22 mouse cellular contexts compared by ENCODE assay signal in genomic region chr3:152364181-152364580, GRCm38 (mm10). TPM values are rescaled to one million over a fixed set of nuclear protein-coding genes. Genes with fewer than 3 reads are reported as not detected.
A peak's percentile ranks its signal among the peaks of the same experiment; 100 is the strongest.
DNase-seq lines count a peak whose midpoint lies in the region; ATAC-seq and TF ChIP-seq lines count a peak whose summit lies in the region.
"Had no signal": no experiment of that assay in that cellular context is flagged by ENCODE, and none has a peak within 500 bp of the region (broad histone marks: within the 10 kb centered on the region; RNA-seq: fewer than 3 reads in every experiment).

No protein-coding gene starts in this region.

- H3K9me3 ChIP-seq in liver, embryonic 11.5 days (ENCODE audit: control insufficient read depth, low read length), result no peaks in the 10 kb centered on the region
- no peaks in the 10 kb centered on the region for H3K9me3 ChIP-seq in liver, embryonic 16.5 days (replicated peaks; ENCODE audit: control insufficient read depth, low read length)
- H3K9me3 ChIP-seq in liver, postnatal 0 days (ENCODE audit: low read length), result no peaks in the 10 kb centered on the region
- no peaks in the 10 kb centered on the region for H3K9me3 ChIP-seq in liver, embryonic 12.5 days (replicated peaks)
- H3K9me3 ChIP-seq in stomach, embryonic 15.5 days, result no peaks in the 10 kb centered on the region
- H3K9me3 ChIP-seq in stomach, postnatal 0 days (ENCODE audit: control insufficient read depth, low read length), result no peaks in the 10 kb centered on the region
- H3K9me3 ChIP-seq: G1E had no signal

- TF ChIP-seq EP300 in liver, postnatal 0 days (IDR thresholded peaks at IDR 0.05; ENCODE audit: low read depth), result no peak
- no peak for TF ChIP-seq EP300 in stomach, postnatal 0 days (optimal IDR thresholded peaks at IDR 0.05)

- H3K9ac ChIP-seq in liver, adult 2 months (ENCODE audit: low read depth, low read length), result no peak overlapping the region
- H3K9ac ChIP-seq in liver, embryonic 11.5 days (ENCODE audit: low read depth, low read length), result no peak overlapping the region
- no peak overlapping the region for H3K9ac ChIP-seq in liver, embryonic 16.5 days (ENCODE audit: low read depth, low read length)
- H3K9ac ChIP-seq in liver, postnatal 0 days (replicated peaks), result no peak overlapping the region
- H3K9ac ChIP-seq in liver, embryonic 12.5 days, result no peak overlapping the region
- no peak overlapping the region for H3K9ac ChIP-seq in stomach, embryonic 15.5 days
- no peak overlapping the region for H3K9ac ChIP-seq in stomach, postnatal 0 days (ENCODE audit: low read length)

- 36% methylated on average over 2 of the region's 2 CpGs for WGBS in liver, adult 2 months
- WGBS in liver, embryonic 11.5 days, result 86% methylated on average over 2 of the region's 2 CpGs
- WGBS in liver, embryonic 16.5 days (ENCODE audit: insufficient replicate concordance), result 76% methylated on average over 2 of the region's 2 CpGs
- WGBS in liver, postnatal 0 days (ENCODE audit: insufficient replicate concordance), result 75% methylated on average over 2 of the region's 2 CpGs
- WGBS in liver, embryonic 12.5 days (ENCODE audit: insufficient replicate concordance), result 84% methylated on average over 2 of the region's 2 CpGs
- WGBS in stomach, embryonic 15.5 days, result 87% methylated on average over 2 of the region's 2 CpGs
- 83% methylated on average over 2 of the region's 2 CpGs for WGBS in stomach, postnatal 0 days

- no peak for TF ChIP-seq POLR2A in liver, adult 2 months (IDR thresholded peaks at IDR 0.05; ENCODE audit: extremely low read depth, insufficient read depth, low read length)

- no peak overlapping the region for H3K27ac ChIP-seq in liver, adult 2 months (replicated peaks; ENCODE audit: insufficient read depth, low read depth, low read length)
- no peak overlapping the region for H3K27ac ChIP-seq in liver, embryonic 11.5 days (ENCODE audit: low read depth, low read length)
- no peak overlapping the region for H3K27ac ChIP-seq in liver, embryonic 16.5 days (ENCODE audit: low read length)
- 0 out of 2 replicates have a peak overlapping the region, but pooled peaks have one; percentile 29 for H3K27ac ChIP-seq in liver, postnatal 0 days (ENCODE audit: low read depth)
- no peak overlapping the region for H3K27ac ChIP-seq in liver, embryonic 12.5 days
- H3K27ac ChIP-seq in stomach, embryonic 15.5 days, result no peak overlapping the region
- H3K27ac ChIP-seq in stomach, postnatal 0 days (replicated peaks), result no peak overlapping the region

- H3K4me2 ChIP-seq in liver, embryonic 11.5 days, result no peak overlapping the region
- H3K4me2 ChIP-seq in liver, embryonic 16.5 days (ENCODE audit: low read depth, low read length), result no peak overlapping the region
- H3K4me2 ChIP-seq in liver, postnatal 0 days (ENCODE audit: low read depth, low read length), result no peak overlapping the region
- H3K4me2 ChIP-seq in liver, embryonic 12.5 days, result no peak overlapping the region
- H3K4me2 ChIP-seq in stomach, embryonic 15.5 days, result no peak overlapping the region
- no peak overlapping the region for H3K4me2 ChIP-seq in stomach, postnatal 0 days (replicated peaks; ENCODE audit: low read depth)

- ATAC-seq in liver, embryonic 11.5 days (replicated peaks; ENCODE audit: low FRiP score), result no peak
- peak; percentile 38; the same call in 1 of the 2 replicates for ATAC-seq in liver, embryonic 16.5 days (ENCODE audit: low read depth)
- ATAC-seq in liver, postnatal 0 days, result peak; percentile 80
- ATAC-seq in liver, embryonic 12.5 days, result no peak
- peak; percentile 47; the same call in 1 of the 2 replicates for ATAC-seq in stomach, embryonic 15.5 days (ENCODE audit: insufficient read depth, low FRiP score, low read depth)
- ATAC-seq in stomach, postnatal 0 days (ENCODE audit: low FRiP score, low TSS enrichment), result no peak
- ATAC-seq: activated CD4-positive, CD25-positive, alpha-beta regulatory T cell, adult 4 months; CD4-positive, CD25-positive, alpha-beta regulatory T cell, adult 4 months; Patski had no signal

- no peak for TF ChIP-seq CTCF in liver, adult 2 months (IDR thresholded peaks at IDR 0.05; ENCODE audit: low read depth, low read length)
- TF ChIP-seq CTCF in liver, postnatal 0 days (IDR thresholded peaks at IDR 0.05; ENCODE audit: low read depth), result no peak
- TF ChIP-seq CTCF in stomach, postnatal 0 days (IDR thresholded peaks at IDR 0.05; ENCODE audit: low read depth), result no peak

- no peaks in the 10 kb centered on the region for H3K27me3 ChIP-seq in liver, adult 2 months (ENCODE audit: control insufficient read depth, insufficient read depth, low read length)
- H3K27me3 ChIP-seq in liver, embryonic 11.5 days (replicated peaks; ENCODE audit: control insufficient read depth, insufficient read depth, low read length), result no peaks in the 10 kb centered on the region
- H3K27me3 ChIP-seq in liver, embryonic 16.5 days (ENCODE audit: control insufficient read depth, insufficient read depth, low read depth, low read length), result no peaks in the 10 kb centered on the region
- H3K27me3 ChIP-seq in liver, postnatal 0 days (ENCODE audit: insufficient read depth, low read length), result no peaks in the 10 kb centered on the region
- H3K27me3 ChIP-seq in liver, embryonic 12.5 days (replicated peaks), result no peaks in the 10 kb centered on the region
- no peaks in the 10 kb centered on the region for H3K27me3 ChIP-seq in stomach, embryonic 15.5 days (replicated peaks)
- H3K27me3 ChIP-seq in stomach, postnatal 0 days (ENCODE audit: control insufficient read depth, insufficient read depth, low read length), result no peaks in the 10 kb centered on the region
- H3K27me3 ChIP-seq: CH12.LX, Patski had no signal

- H3K4me3 ChIP-seq in liver, adult 2 months (ENCODE audit: insufficient read depth, low read depth, low read length), result no peak overlapping the region
- H3K4me3 ChIP-seq in liver, embryonic 11.5 days (ENCODE audit: low read depth, low read length), result no peak overlapping the region
- H3K4me3 ChIP-seq in liver, embryonic 16.5 days (ENCODE audit: low read depth, low read length), result no peak overlapping the region
- no peak overlapping the region for H3K4me3 ChIP-seq in liver, postnatal 0 days (ENCODE audit: low read depth, low read length)
- H3K4me3 ChIP-seq in liver, embryonic 12.5 days, result no peak overlapping the region
- H3K4me3 ChIP-seq in stomach, embryonic 15.5 days (replicated peaks), result no peak overlapping the region
- no peak overlapping the region for H3K4me3 ChIP-seq in stomach, postnatal 0 days (ENCODE audit: low read depth, low read length)

- DNase-seq in liver, adult 2 months (ENCODE audit: extremely low read depth, low read depth, low spot score), result peak; percentile 74
- no peak for DNase-seq in liver, embryonic 11.5 days (ENCODE audit: low spot score)
- DNase-seq in liver, result no peak
- no peak for DNase-seq in liver, postnatal 0 days
- no peak for DNase-seq in stomach, postnatal 0 days (ENCODE audit: low spot score)
- DNase-seq: adrenal gland, adult 2 months; adrenal gland, adult 8-10 months; adrenal gland, postnatal 10 days; adrenal gland, postnatal 14 days; adrenal gland, postnatal 25 days; adrenal gland, postnatal 36 days; B cell, adult 2 months; cerebellum, adult 11 months; cerebellum, adult 11-12 months had no signal

- H3K79me2 ChIP-seq in liver, adult 2 months (ENCODE audit: control insufficient read depth, insufficient read depth, low read length), result no peaks in the 10 kb centered on the region; the same call in 1 of the 2 replicates

- H3K4me1 ChIP-seq in liver, adult 2 months (ENCODE audit: control insufficient read depth, insufficient read depth, low read length), result peaks cover 3% of the 10 kb centered on the region
- H3K4me1 ChIP-seq in liver, embryonic 11.5 days (replicated peaks; ENCODE audit: control insufficient read depth, insufficient read depth, low read length), result no peaks in the 10 kb centered on the region
- H3K4me1 ChIP-seq in liver, embryonic 16.5 days (ENCODE audit: control insufficient read depth, low read depth, low read length), result no peaks in the 10 kb centered on the region; the same call in 1 of the 2 replicates
- H3K4me1 ChIP-seq in liver, postnatal 0 days (ENCODE audit: insufficient read depth), result no peaks in the 10 kb centered on the region
- H3K4me1 ChIP-seq in liver, embryonic 12.5 days, result peaks cover 11% of the 10 kb centered on the region
- no peaks in the 10 kb centered on the region for H3K4me1 ChIP-seq in stomach, embryonic 15.5 days
- no peaks in the 10 kb centered on the region for H3K4me1 ChIP-seq in stomach, postnatal 0 days (replicated peaks; ENCODE audit: control insufficient read depth, insufficient read depth)

- peaks cover 65% of the 10 kb centered on the region for H3K36me3 ChIP-seq in liver, adult 2 months (ENCODE audit: control insufficient read depth, insufficient read depth, low read length)
- peaks cover 37% of the 10 kb centered on the region; the same call in 1 of the 2 replicates for H3K36me3 ChIP-seq in liver, embryonic 11.5 days (ENCODE audit: control insufficient read depth, insufficient read depth, low read length)
- peaks cover 50% of the 10 kb centered on the region for H3K36me3 ChIP-seq in liver, embryonic 16.5 days (ENCODE audit: control insufficient read depth, insufficient read depth)
- H3K36me3 ChIP-seq in liver, postnatal 0 days (replicated peaks; ENCODE audit: insufficient read depth, low read length), result peaks cover 65% of the 10 kb centered on the region
- peaks cover 97% of the 10 kb centered on the region for H3K36me3 ChIP-seq in liver, embryonic 12.5 days
- H3K36me3 ChIP-seq in stomach, embryonic 15.5 days, result peaks cover 42% of the 10 kb centered on the region
- H3K36me3 ChIP-seq in stomach, postnatal 0 days (ENCODE audit: control insufficient read depth, insufficient read depth, low read length), result peaks cover 25% of the 10 kb centered on the region; the same call in 1 of the 2 replicates

RNA-seq across cellular contexts. Expression of gene Usp33, which starts 17.9 kb away (rescaled TPM):
- 41.5 and 46.9 TPM in 2 replicates for total RNA-seq in liver, adult 2 months (2014; rRNA removed)
- polyA plus RNA-seq in liver, adult 2 months (2012; rRNA removed), result 9.5 and 9.9 TPM in 2 replicates
- polyA plus RNA-seq in liver, embryonic 11.5 days (2014; fragmentation: Nextera tagmentation; extraction: Ambion mirVana), result 42.0 and 46.1 TPM in 2 replicates
- polyA plus RNA-seq in liver, embryonic 16.5 days (2015; fragmentation: Nextera tagmentation; extraction: Ambion mirVana), result 20.2 and 22.0 TPM in 2 replicates
- polyA plus RNA-seq in liver, postnatal 0 days (2015; fragmentation: Nextera tagmentation; extraction: Ambion mirVana), result 11.1 and 13.6 TPM in 2 replicates
- 30.1 and 30.9 TPM in 2 replicates for polyA plus RNA-seq in liver, embryonic 12.5 days (2016; fragmentation: Nextera tagmentation; extraction: Ambion mirVana)
- 38.7 and 43.2 TPM in 2 replicates for polyA plus RNA-seq in stomach, embryonic 15.5 days (2015; fragmentation: Nextera tagmentation; extraction: Ambion mirVana)
- polyA plus RNA-seq in stomach, postnatal 0 days (2015; fragmentation: Nextera tagmentation; extraction: Ambion mirVana), result 15.7 and 16.1 TPM in 2 replicates

RNA-seq across cellular contexts. Expression of gene Miga1, which starts 24.0 kb away (rescaled TPM):
- 2.2 and 2.6 TPM in 2 replicates for total RNA-seq in liver, adult 2 months (2014; rRNA removed)
- polyA plus RNA-seq in liver, adult 2 months (2012; rRNA removed), result 0.39 and 0.94 TPM in 2 replicates
- polyA plus RNA-seq in liver, embryonic 11.5 days (2014; fragmentation: Nextera tagmentation; extraction: Ambion mirVana), result 12.4 and 12.7 TPM in 2 replicates
- polyA plus RNA-seq in liver, embryonic 16.5 days (2015; fragmentation: Nextera tagmentation; extraction: Ambion mirVana), result 3.8 and 4.3 TPM in 2 replicates
- 2.6 and 3.2 TPM in 2 replicates for polyA plus RNA-seq in liver, postnatal 0 days (2015; fragmentation: Nextera tagmentation; extraction: Ambion mirVana)
- 7.1 and 9.1 TPM in 2 replicates for polyA plus RNA-seq in liver, embryonic 12.5 days (2016; fragmentation: Nextera tagmentation; extraction: Ambion mirVana)
- polyA plus RNA-seq in stomach, embryonic 15.5 days (2015; fragmentation: Nextera tagmentation; extraction: Ambion mirVana), result 14.0 and 14.5 TPM in 2 replicates
- polyA plus RNA-seq in stomach, postnatal 0 days (2015; fragmentation: Nextera tagmentation; extraction: Ambion mirVana), result 3.5 and 3.6 TPM in 2 replicates

RNA-seq across cellular contexts. Expression of gene Zzz3, which starts 31.1 kb away (rescaled TPM):
- total RNA-seq in liver, adult 2 months (2014; rRNA removed), result 17.6 and 21.1 TPM in 2 replicates
- polyA plus RNA-seq in liver, adult 2 months (2012; rRNA removed), result 5.7 and 10.2 TPM in 2 replicates
- polyA plus RNA-seq in liver, embryonic 11.5 days (2014; fragmentation: Nextera tagmentation; extraction: Ambion mirVana), result 45.5 and 45.7 TPM in 2 replicates
- polyA plus RNA-seq in liver, embryonic 16.5 days (2015; fragmentation: Nextera tagmentation; extraction: Ambion mirVana), result 11.3 and 12.3 TPM in 2 replicates
- polyA plus RNA-seq in liver, postnatal 0 days (2015; fragmentation: Nextera tagmentation; extraction: Ambion mirVana), result 11.4 and 11.6 TPM in 2 replicates
- 23.5 and 25.7 TPM in 2 replicates for polyA plus RNA-seq in liver, embryonic 12.5 days (2016; fragmentation: Nextera tagmentation; extraction: Ambion mirVana)
- 41.7 and 44.5 TPM in 2 replicates for polyA plus RNA-seq in stomach, embryonic 15.5 days (2015; fragmentation: Nextera tagmentation; extraction: Ambion mirVana)
- 19.0 and 22.8 TPM in 2 replicates for polyA plus RNA-seq in stomach, postnatal 0 days (2015; fragmentation: Nextera tagmentation; extraction: Ambion mirVana)

Comparison
In these comparisons a context has a peak if more than half of its experiments do, and no peak if none do; other contexts are left out.
1. ATAC-seq: peak in liver, embryonic 16.5 days (single experiment), liver, postnatal 0 days (single experiment) and stomach, embryonic 15.5 days (single experiment); none in liver, embryonic 11.5 days (single experiment), liver, embryonic 12.5 days (single experiment) and stomach, postnatal 0 days (single experiment).